Mouse (Mus musculus) E14TG2a.4 (cell line): ENCODE measurements around the gene Pglyrp2.

Experiments used
- CTCF ChIP-seq: conservative IDR thresholded peaks from 2 replicates; pipeline ENCODE4 v1.5.1; 2014; ENCODE audit warnings: low read length
- NANOG ChIP-seq: IDR thresholded peaks from 2 replicates; pipeline ENCODE4 v1.6.1; 2014; ENCODE audit warnings: borderline replicate concordance, low read length, mixed read lengths
- POU5F1 ChIP-seq: IDR thresholded peaks from 2 replicates; pipeline ENCODE4 v1.6.1; 2014; ENCODE audit warnings: low read length, borderline replicate concordance

GRCm38 (mm10) chr17:32363821-32364301 lies 60.1 kb downstream of the Pglyrp2 start:
- no peak for TF ChIP-seq CTCF
- TF ChIP-seq POU5F1 = no peak
- TF ChIP-seq NANOG = no peak
